Mouse (Mus musculus) liver, adult 2 months (tissue): Measurements from ENCODE around the gene Tm7sf2.

Experiments
- CTCF ChIP-seq: fragments of 200-500 bp; IDR thresholded peaks from 2 replicates; pipeline ENCODE4 v1.5.1; 2011; ENCODE audit warnings: low read depth, low read length, control low read depth
- POLR2A ChIP-seq: fragments of 200-500 bp; IDR thresholded peaks from 2 replicates; pipeline ENCODE4 v1.6.1; 2011; ENCODE audit warnings: low read length, control low read depth; ENCODE audit not compliant: insufficient read depth; ENCODE audit errors: extremely low read depth

DNA sequence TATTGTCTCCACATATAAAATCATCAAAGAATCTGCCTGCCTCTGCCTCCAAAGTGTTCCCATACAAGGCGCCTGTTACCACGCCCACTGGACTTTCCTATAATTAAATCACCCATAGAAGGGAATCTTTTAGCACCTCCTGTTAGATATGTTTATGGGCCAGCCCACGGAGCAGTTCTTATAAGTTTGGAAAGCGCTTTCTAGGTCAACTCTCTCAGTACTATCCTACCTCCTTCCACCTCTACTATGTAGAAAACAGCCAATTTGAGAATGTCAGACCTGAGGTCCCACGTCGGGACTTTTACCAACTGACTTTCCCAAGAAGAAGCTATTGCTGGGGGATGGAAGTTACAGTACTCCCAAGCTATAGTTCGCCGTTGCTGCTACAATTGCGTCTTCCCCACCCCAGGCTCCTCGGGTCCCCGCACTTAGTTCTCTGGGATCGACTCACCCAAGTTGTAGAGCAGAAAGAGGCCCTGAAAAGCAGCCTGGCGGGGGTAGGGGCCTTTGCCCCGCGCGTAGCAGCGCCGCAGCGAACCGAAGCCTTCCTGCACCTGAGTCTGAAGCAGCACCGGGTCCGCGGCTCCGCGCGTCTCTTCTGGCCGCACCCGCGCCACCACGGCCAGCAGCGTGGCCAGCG is 49.3 kb upstream of the Tm7sf2 start:
- TF ChIP-seq POLR2A = no peak
- TF ChIP-seq CTCF = no peak
